ENCODE assay signal across 10 mouse cellular contexts in genomic region chr14:23791261-23791691, GRCm38 (mm10).
DNase-seq lines count a peak whose midpoint lies in the region; ATAC-seq and TF ChIP-seq lines count a peak whose summit lies in the region.
"Had no signal": no experiment of that assay in that cellular context is flagged by ENCODE, and none has a peak within 500 bp of the region (broad histone marks: within the 10 kb centered on the region; RNA-seq: fewer than 3 reads in every experiment).

No protein-coding gene starts in this region.

- H3K4me2 ChIP-seq in kidney, embryonic 14.5 days (replicated peaks; ENCODE audit: low read depth, low read length) = no peak overlapping the region
- H3K4me2 ChIP-seq in liver, postnatal 0 days (ENCODE audit: low read depth, low read length) = no peak overlapping the region
- H3K4me2 ChIP-seq: embryonic facial prominence, embryonic 13.5 days had no signal

- no peak for TF ChIP-seq POLR2A in kidney, adult 2 months (IDR thresholded peaks at IDR 0.05; ENCODE audit: low read depth, low read length)

- H3K4me3 ChIP-seq in kidney, adult 2 months (ENCODE audit: insufficient read depth, low read depth, low read length) = no peak overlapping the region
- no peak overlapping the region for H3K4me3 ChIP-seq in kidney, embryonic 14.5 days (ENCODE audit: low read length)
- no peak overlapping the region for H3K4me3 ChIP-seq in liver, postnatal 0 days (ENCODE audit: low read depth, low read length)
- H3K4me3 ChIP-seq: embryonic facial prominence, embryonic 13.5 days; myocyte had no signal

- no peak overlapping the region for H3K27ac ChIP-seq in kidney, adult 2 months (ENCODE audit: insufficient read depth, low read depth, low read length)
- no peak overlapping the region for H3K27ac ChIP-seq in kidney, embryonic 14.5 days (ENCODE audit: low read depth, low read length)
- H3K27ac ChIP-seq in liver, postnatal 0 days (ENCODE audit: low read depth) = no peak overlapping the region
- H3K27ac ChIP-seq: embryonic facial prominence, embryonic 13.5 days had no signal

- no peaks in the 10 kb centered on the region for H3K36me3 ChIP-seq in kidney, adult 2 months (ENCODE audit: control insufficient read depth, insufficient read depth, low read length)
- no peaks in the 10 kb centered on the region for H3K36me3 ChIP-seq in kidney, embryonic 14.5 days (ENCODE audit: control insufficient read depth, insufficient read depth, low read length)
- H3K36me3 ChIP-seq in liver, postnatal 0 days (replicated peaks; ENCODE audit: insufficient read depth, low read length) = no peaks in the 10 kb centered on the region
- H3K36me3 ChIP-seq: embryonic facial prominence, embryonic 13.5 days had no signal

- TF ChIP-seq CTCF in kidney, adult 2 months (conservative IDR thresholded peaks at IDR 0.05; ENCODE audit: insufficient read depth, insufficient read length, low read depth, low read length) = peak; percentile 70
- TF ChIP-seq CTCF in liver, postnatal 0 days (IDR thresholded peaks at IDR 0.05; ENCODE audit: low read depth) = peak; percentile 66

- ATAC-seq in kidney, embryonic 14.5 days (ENCODE audit: low FRiP score, low TSS enrichment) = no peak
- no peak for ATAC-seq in liver, postnatal 0 days

- H3K4me1 ChIP-seq in kidney, adult 2 months (ENCODE audit: control insufficient read depth, insufficient read depth, low read length) = 0 out of 2 replicates have a peak, but pooled peaks cover 4% of the 10 kb centered on the region
- H3K4me1 ChIP-seq in kidney, embryonic 14.5 days (ENCODE audit: control insufficient read depth, insufficient read depth, low read length) = peaks cover 8% of the 10 kb centered on the region; the same call in 1 of the 2 replicates
- H3K4me1 ChIP-seq in liver, postnatal 0 days (ENCODE audit: insufficient read depth) = no peaks in the 10 kb centered on the region

- no peaks in the 10 kb centered on the region for H3K27me3 ChIP-seq in kidney, adult 2 months (replicated peaks; ENCODE audit: control insufficient read depth, insufficient read depth, low read length)
- H3K27me3 ChIP-seq in kidney, embryonic 14.5 days (ENCODE audit: control insufficient read depth, insufficient read depth, low read length) = no peaks in the 10 kb centered on the region
- H3K27me3 ChIP-seq in liver, postnatal 0 days (ENCODE audit: insufficient read depth, low read length) = no peaks in the 10 kb centered on the region
- H3K27me3 ChIP-seq: embryonic facial prominence, embryonic 13.5 days had no signal

- TF ChIP-seq EP300 in liver, postnatal 0 days (IDR thresholded peaks at IDR 0.05; ENCODE audit: low read depth) = no peak

- H3K9ac ChIP-seq in kidney, embryonic 14.5 days (ENCODE audit: low read depth, low read length) = no peak overlapping the region
- H3K9ac ChIP-seq in liver, postnatal 0 days (replicated peaks) = no peak overlapping the region
- H3K9ac ChIP-seq: embryonic facial prominence, embryonic 13.5 days had no signal

- no peaks in the 10 kb centered on the region for H3K9me3 ChIP-seq in kidney, embryonic 14.5 days (ENCODE audit: control insufficient read depth, low read length)
- no peaks in the 10 kb centered on the region for H3K9me3 ChIP-seq in liver, postnatal 0 days (ENCODE audit: low read length)
- H3K9me3 ChIP-seq: embryonic facial prominence, embryonic 13.5 days had no signal

- DNase-seq in kidney, adult 2 months = peak; percentile 59
- DNase-seq in brain, adult 2 months (ENCODE audit: low read depth, low spot score) = peak; percentile 87
- DNase-seq in forelimb bud, embryonic 11.5 days (ENCODE audit: low read depth, low spot score) = peak; percentile 62
- DNase-seq in kidney, postnatal 25 days = peak; percentile 59 to 76
- peak; percentile 32 for DNase-seq in liver, postnatal 0 days
- peak; percentile 53 for DNase-seq in skeletal muscle tissue, adult 2 months (ENCODE audit: low read depth, low spot score)
- no peak for DNase-seq in MN1 (ENCODE audit: low spot score)

- 53% methylated on average over 13 of the region's 13 CpGs for WGBS in kidney, adult 2 months
- 52% methylated on average over 13 of the region's 13 CpGs for WGBS in kidney, embryonic 14.5 days
- WGBS in liver, postnatal 0 days (ENCODE audit: insufficient replicate concordance) = 54% methylated on average over 13 of the region's 13 CpGs
